Mouse (Mus musculus): ENCODE data around the gene Nol10. TPM values are rescaled to one million over a fixed set of nuclear protein-coding genes. Genes with fewer than 3 reads are reported as not detected.

Gene Nol10
- polyA plus RNA-seq, 1 experiment from 2014 or later: 12.1 TPM

Small RNA genes within 50 kb of the gene (microRNA-seq; reads per million reads assigned to microRNA genes)
- gene Mir3066: 6.1 reads per million, percentile 21 among the genes with 10 or more reads in this experiment

Other genes starting within 250 kb of the Nol10 start
- gene Kcnf1, start 171.6 kb upstream of the Nol10 start, polyA plus RNA-seq (2015; fragmentation: Nextera tagmentation; extraction: Ambion mirVana): 0.15 and 0.20 TPM in 2 replicates
- 344 and 350 TPM in 2 replicates for gene Pdia6, start 81.9 kb upstream of the Nol10 start, polyA plus RNA-seq (2015; fragmentation: Nextera tagmentation; extraction: Ambion mirVana)
- gene Atp6v1c2, start 19.1 kb upstream of the Nol10 start, polyA plus RNA-seq (2015; fragmentation: Nextera tagmentation; extraction: Ambion mirVana): 0.46 and 0.70 TPM in 2 replicates
- 113 TPM in 2 replicates for gene Odc1, start 196.3 kb downstream of the Nol10 start, polyA plus RNA-seq (2015; fragmentation: Nextera tagmentation; extraction: Ambion mirVana)